In the genomic region with DNA sequence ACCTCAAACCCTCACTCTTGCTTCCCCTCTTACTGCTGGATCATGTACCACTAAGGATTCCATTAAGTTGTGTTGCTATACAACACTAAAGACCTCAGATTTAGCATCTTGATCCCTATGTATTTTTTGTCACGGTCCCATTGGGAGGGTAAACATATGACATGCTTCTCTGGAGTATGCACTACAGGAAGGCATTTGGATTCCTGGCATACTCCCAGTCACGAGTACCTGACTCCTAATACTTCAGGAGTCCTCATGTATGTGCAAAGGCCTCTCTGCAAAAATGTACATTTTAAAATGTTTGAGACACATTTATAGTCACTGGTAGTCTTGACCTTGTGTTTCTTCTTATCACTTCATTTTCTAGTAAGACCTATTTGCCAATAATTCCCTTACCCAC, we compare ENCODE assay signal across 22 mouse cellular contexts. TPM values are rescaled to one million over a fixed set of nuclear protein-coding genes. Genes with fewer than 3 reads are reported as not detected.
DNase-seq lines count a peak whose midpoint lies in the region; ATAC-seq and TF ChIP-seq lines count a peak whose summit lies in the region.
"Had no signal": no experiment of that assay in that cellular context is flagged by ENCODE, and none has a peak within 500 bp of the region (broad histone marks: within the 10 kb centered on the region; RNA-seq: fewer than 3 reads in every experiment).

No protein-coding gene starts in this region.

- H3K27ac ChIP-seq in lung, postnatal 0 days (ENCODE audit: low read length): peak overlapping the region; percentile 51; the same call in 1 of the 2 replicates
- no peak overlapping the region for H3K27ac ChIP-seq in midbrain, embryonic 11.5 days (ENCODE audit: low read depth, low read length)
- no peak overlapping the region for H3K27ac ChIP-seq in midbrain, embryonic 13.5 days
- H3K27ac ChIP-seq: embryonic facial prominence, embryonic 13.5 days; embryonic facial prominence, embryonic 15.5 days; forebrain, embryonic 10.5 days; forebrain, embryonic 12.5 days had no signal

- H3K4me1 ChIP-seq in lung, postnatal 0 days (ENCODE audit: insufficient read depth, low read depth, low read length): no peaks in the 10 kb centered on the region
- H3K4me1 ChIP-seq in lung, adult 2 months (ENCODE audit: control insufficient read depth, insufficient read depth, low read length): 0 out of 2 replicates have a peak, but pooled peaks cover 2% of the 10 kb centered on the region
- H3K4me1 ChIP-seq in midbrain, embryonic 11.5 days (ENCODE audit: control insufficient read depth, insufficient read depth, low read length): peaks cover 11% of the 10 kb centered on the region
- peaks cover 21% of the 10 kb centered on the region for H3K4me1 ChIP-seq in midbrain, embryonic 13.5 days (replicated peaks)

- TF ChIP-seq POLR2A in lung, adult 2 months (IDR thresholded peaks at IDR 0.05; ENCODE audit: borderline replicate concordance, extremely low read depth, low read depth, low read length): no peak

- no peaks in the 10 kb centered on the region for H3K36me3 ChIP-seq in lung, postnatal 0 days (ENCODE audit: insufficient read depth, low read length)
- no peaks in the 10 kb centered on the region for H3K36me3 ChIP-seq in midbrain, embryonic 11.5 days (ENCODE audit: control insufficient read depth, insufficient read depth, low read length)
- no peaks in the 10 kb centered on the region for H3K36me3 ChIP-seq in midbrain, embryonic 13.5 days
- H3K36me3 ChIP-seq: embryonic facial prominence, embryonic 15.5 days; forebrain, embryonic 10.5 days; forebrain, embryonic 12.5 days had no signal

- DNase-seq in lung, postnatal 0 days (ENCODE audit: low spot score): peak; percentile 84
- DNase-seq in lung, adult 2 months: no peak
- DNase-seq in midbrain, embryonic 11.5 days (ENCODE audit: low spot score, missing footprints): peak; percentile 44
- peak; percentile 47 for DNase-seq in lung, postnatal 36 days
- DNase-seq in urinary bladder, adult 2 months (ENCODE audit: low spot score): no peak
- DNase-seq: adrenal gland, adult 2 months; adrenal gland, postnatal 10 days; adrenal gland, postnatal 25 days; cerebellum, adult 11 months; cerebellum, adult 18-20 months; cerebellum, adult 8-10 months; cerebellum, adult 9-11 months; cerebellum, postnatal 14 days; cerebellum, postnatal 36 days; embryo, embryonic 11 days had no signal

- WGBS in lung, postnatal 0 days: 45% methylated on average over 2 of the region's 2 CpGs
- WGBS in lung, adult 2 months: 61% methylated on average over 2 of the region's 2 CpGs
- WGBS in midbrain, embryonic 11.5 days: 84% methylated on average over 2 of the region's 2 CpGs
- WGBS in midbrain, embryonic 13.5 days: 90% methylated on average over 2 of the region's 2 CpGs

- TF ChIP-seq EP300 in lung, postnatal 0 days (IDR thresholded peaks at IDR 0.05): peak; percentile 98

- H3K9me3 ChIP-seq in lung, postnatal 0 days (ENCODE audit: low read length): no peaks in the 10 kb centered on the region
- peaks cover 2% of the 10 kb centered on the region; the same call in 1 of the 2 replicates for H3K9me3 ChIP-seq in midbrain, embryonic 11.5 days (ENCODE audit: control insufficient read depth, low read length)
- H3K9me3 ChIP-seq in midbrain, embryonic 13.5 days: peaks cover 4% of the 10 kb centered on the region; the same call in 1 of the 2 replicates
- H3K9me3 ChIP-seq: embryonic facial prominence, embryonic 13.5 days had no signal

- H3K4me3 ChIP-seq in lung, postnatal 0 days (ENCODE audit: low read depth, low read length): no peak overlapping the region
- H3K4me3 ChIP-seq in lung, adult 2 months (replicated peaks; ENCODE audit: extremely low read depth, low read depth, low read length): no peak overlapping the region
- H3K4me3 ChIP-seq in midbrain, embryonic 11.5 days (ENCODE audit: low read depth, low read length): no peak overlapping the region
- no peak overlapping the region for H3K4me3 ChIP-seq in midbrain, embryonic 13.5 days (replicated peaks)
- H3K4me3 ChIP-seq: embryonic facial prominence, embryonic 13.5 days; embryonic facial prominence, embryonic 15.5 days; erythroblast, embryonic 14.5 days; forebrain, embryonic 10.5 days; forebrain, embryonic 12.5 days had no signal

- ATAC-seq in lung, postnatal 0 days: peak; percentile 29
- ATAC-seq in midbrain, embryonic 11.5 days (ENCODE audit: low FRiP score): no peak
- ATAC-seq in midbrain, embryonic 13.5 days: no peak
- ATAC-seq: forebrain, embryonic 14.5 days had no signal

- no peak for TF ChIP-seq CTCF in lung, postnatal 0 days (IDR thresholded peaks at IDR 0.05)
- no peak for TF ChIP-seq CTCF in lung, adult 2 months (IDR thresholded peaks at IDR 0.05; ENCODE audit: insufficient read depth, low read length)

- no peak overlapping the region for H3K9ac ChIP-seq in lung, postnatal 0 days (replicated peaks; ENCODE audit: low read depth)
- H3K9ac ChIP-seq in midbrain, embryonic 11.5 days (ENCODE audit: low read length): no peak overlapping the region
- H3K9ac ChIP-seq in midbrain, embryonic 13.5 days (replicated peaks): no peak overlapping the region
- H3K9ac ChIP-seq: embryonic facial prominence, embryonic 13.5 days; embryonic facial prominence, embryonic 15.5 days; forebrain, embryonic 12.5 days had no signal

- H3K27me3 ChIP-seq in lung, postnatal 0 days (replicated peaks; ENCODE audit: insufficient read depth, low read length): no peaks in the 10 kb centered on the region
- no peaks in the 10 kb centered on the region; the same call in 1 of the 2 replicates for H3K27me3 ChIP-seq in midbrain, embryonic 11.5 days (ENCODE audit: control insufficient read depth, insufficient read depth, low read length)
- no peaks in the 10 kb centered on the region for H3K27me3 ChIP-seq in midbrain, embryonic 13.5 days
- H3K27me3 ChIP-seq: embryonic facial prominence, embryonic 13.5 days; embryonic facial prominence, embryonic 15.5 days; forebrain, embryonic 12.5 days had no signal

- H3K4me2 ChIP-seq in lung, postnatal 0 days (replicated peaks; ENCODE audit: low read depth, low read length): no peak overlapping the region
- H3K4me2 ChIP-seq in midbrain, embryonic 11.5 days: no peak overlapping the region
- H3K4me2 ChIP-seq in midbrain, embryonic 13.5 days (replicated peaks): no peak overlapping the region
- H3K4me2 ChIP-seq: embryonic facial prominence, embryonic 13.5 days; embryonic facial prominence, embryonic 15.5 days; forebrain, embryonic 12.5 days had no signal

RNA-seq across cellular contexts. Expression of a gene that starts 2.8 kb away (rescaled TPM):
- polyA plus RNA-seq in lung, postnatal 0 days (2015; fragmentation: Nextera tagmentation; extraction: Ambion mirVana): 10.7 and 12.9 TPM in 2 replicates
- polyA plus RNA-seq in lung, adult 2 months (2012; rRNA removed): 9.4 and 12.3 TPM in 2 replicates
- 28.5 and 29.6 TPM in 2 replicates for polyA plus RNA-seq in midbrain, embryonic 11.5 days (2014; fragmentation: Nextera tagmentation; extraction: Ambion mirVana)
- polyA plus RNA-seq in midbrain, embryonic 13.5 days (2015; fragmentation: Nextera tagmentation; extraction: Ambion mirVana): 39.2 and 39.4 TPM in 2 replicates
- polyA plus RNA-seq in urinary bladder, adult 2 months (2012; rRNA removed): 9.6 and 14.1 TPM in 2 replicates

Comparison
In these comparisons a context has a peak if more than half of its experiments do, and no peak if none do; other contexts are left out.
1. DNase-seq: peak in lung, postnatal 0 days (single experiment), midbrain, embryonic 11.5 days (single experiment) and lung, postnatal 36 days (single experiment); none in lung, adult 2 months (single experiment) and urinary bladder, adult 2 months (single experiment).